Mouse (Mus musculus): ENCODE data around the gene Plxnd1.

- no peak for TF ChIP-seq CTCF (IDR thresholded peaks at IDR 0.05; ENCODE audit: borderline replicate concordance, insufficient read depth, low read length)
- TF ChIP-seq POLR2A (IDR thresholded peaks at IDR 0.05; ENCODE audit: low read depth, low read length) = no peak
Observed at GRCm38 (mm10) chr6:115931639-115932038, 63.2 kb downstream of the Plxnd1 start, which contains the start of gene Rho.
